Mouse (Mus musculus): ENCODE measurements around the gene Katnb1.

The Katnb1 gene

GRCm38 (mm10) chr8:95138341-95139050, 57.5 kb downstream of the Katnb1 start:
- intact Hi-C loops (cut with DNase I): loop anchor here (10.0 kb wide), 1 partner anchor 66 kb away; the partner anchor contains the start of gene Kifc3

- intact Hi-C loops (cut with DNase I): loop anchor here (10.0 kb wide), 1 partner anchor 66 kb away; the partner anchor contains the start of gene Kifc3
Measured at GRCm38 (mm10) chr8:95139051-95139365, 58.0 kb downstream of the Katnb1 start.

GRCm38 (mm10) chr8:95140555-95140954, 59.6 kb downstream of the Katnb1 start:
- intact Hi-C loops (cut with DNase I): no loop called here

GRCm38 (mm10) chr8:95141026-95141425, 60.0 kb downstream of the Katnb1 start:
- intact Hi-C loops (cut with DNase I): no loop called here

- intact Hi-C loops (cut with DNase I): no loop called here
Measured at GRCm38 (mm10) chr8:95141469-95142074, 60.6 kb downstream of the Katnb1 start.

- intact Hi-C loops (cut with DNase I): no loop called here
Measured at GRCm38 (mm10) chr8:95142075-95142831, 61.3 kb downstream of the Katnb1 start.

- intact Hi-C loops (cut with DNase I): no loop called here
Measured at GRCm38 (mm10) chr8:95142985-95143804, 62.2 kb downstream of the Katnb1 start.

GRCm38 (mm10) chr8:95143805-95144630, 63.0 kb downstream of the Katnb1 start:
- intact Hi-C loops (cut with DNase I): no loop called here

- intact Hi-C loops (cut with DNase I): no loop called here
Measured at GRCm38 (mm10) chr8:95144631-95145015, 63.6 kb downstream of the Katnb1 start.

GRCm38 (mm10) chr8:95146044-95146745, 65.2 kb downstream of the Katnb1 start:
- intact Hi-C loops (cut with DNase I): no loop called here

GRCm38 (mm10) chr8:95146846-95147245, 65.9 kb downstream of the Katnb1 start:
- intact Hi-C loops (cut with DNase I): no loop called here

GRCm38 (mm10) chr8:95149426-95149825, 68.4 kb downstream of the Katnb1 start:
- intact Hi-C loops (cut with DNase I): no loop called here

GRCm38 (mm10) chr8:95150608-95151007, 69.6 kb downstream of the Katnb1 start:
- intact Hi-C loops (cut with DNase I): no loop called here
